Mouse (Mus musculus): ENCODE measurements at regions not wholly inside any gene's neighbourhood (a gene's known extent, or its start where the extent isn't known, plus 50 kb on each side); places are given as distances from the start of the nearest gene placed in this dataset.

GRCm38 (mm10) chr2:106553666-106554065 is 139.4 kb upstream of the Mpped2 start:
- no peak for DNase-seq

- DNase-seq: no peak
These were observed 131.4 kb upstream of the Mpped2 start for GRCm38 (mm10) chr2:106561571-106562090.

- DNase-seq: no peak
These were observed 122.8 kb upstream of the Mpped2 start for GRCm38 (mm10) chr2:106570226-106570625.

GRCm38 (mm10) chr2:106571346-106571745 is 121.7 kb upstream of the Mpped2 start:
- no peak for DNase-seq

GRCm38 (mm10) chr2:106571913-106572312 is 121.2 kb upstream of the Mpped2 start:
- DNase-seq: peak in 1 of 2 experiments; percentile 7

- DNase-seq: no peak
These were observed 116.2 kb upstream of the Mpped2 start for GRCm38 (mm10) chr2:106576746-106577323.

- no peak for DNase-seq
These were observed 115.0 kb upstream of the Mpped2 start for GRCm38 (mm10) chr2:106578062-106578461.

GRCm38 (mm10) chr2:106580663-106581062 is 112.4 kb upstream of the Mpped2 start:
- DNase-seq: peak; percentile 10 to 40

GRCm38 (mm10) chr2:106621251-106621650 is 71.8 kb upstream of the Mpped2 start:
- no peak for DNase-seq

- DNase-seq: peak in 1 of 2 experiments; percentile 8
These were observed 70.7 kb upstream of the Mpped2 start for GRCm38 (mm10) chr2:106622326-106622725.

GRCm38 (mm10) chr2:106623680-106624079 is 69.4 kb upstream of the Mpped2 start:
- DNase-seq: no peak

GRCm38 (mm10) chr2:106631986-106632385 is 61.1 kb upstream of the Mpped2 start:
- DNase-seq: no peak

Measured in cerebellum, postnatal 25 days (tissue).